Mouse (Mus musculus) gastrocnemius, adult 18-20 months (tissue): Measurements from ENCODE around the gene Ch25h. TPM values are rescaled to one million over a fixed set of nuclear protein-coding genes. Genes with fewer than 3 reads are reported as not detected.

Experiments
- DNase-seq: peaks from one replicate; pipeline ENCODE4 v3.0.0; 2021; ENCODE audit warnings: low spot score
- long read RNA-seq, 2 experiments: library from polyadenylated mRNA; stranded (forward); transcript quantifications; one replicate each; pipeline ENCODE4 v2.0.0; 2021
- total RNA-seq, 2 experiments: library from RNA; stranded (reverse); gene quantifications; 2 replicates each; pipeline ENCODE4 v1.2.3; 2021

Gene Ch25h
- total RNA-seq = not detected
- long read RNA-seq, experiment 1 = 0 reads
- long read RNA-seq, experiment 2 = 0 reads

GRCm38 (mm10) chr19:34474991-34475971, at the start of gene Ch25h:
Gene Ch25h (minus strand): TSS chr19:34475164.
- peak; percentile 23 for DNase-seq

DNA sequence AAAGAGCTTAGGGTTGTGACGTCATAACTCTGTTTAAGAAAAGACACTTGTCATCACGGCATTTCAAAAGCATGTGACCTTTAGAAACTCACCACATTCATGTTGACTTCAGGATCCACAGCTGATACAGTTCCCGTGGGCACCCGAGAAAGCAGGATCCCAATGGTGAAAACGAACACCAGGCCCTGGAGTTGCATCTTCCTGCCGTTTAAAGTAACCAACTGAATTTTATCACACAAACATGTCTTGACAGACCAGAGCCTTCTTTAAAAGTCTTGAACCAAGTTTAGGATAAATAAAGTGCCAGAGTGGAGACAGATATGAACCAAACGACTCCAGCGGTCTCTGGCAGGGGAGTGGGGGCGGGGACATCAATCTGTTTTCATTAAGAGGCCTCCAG, 49.7 kb upstream of the Ch25h start:
- no peak for DNase-seq

GRCm38 (mm10) chr19:34523106-34523725, 48.3 kb upstream of the Ch25h start:
- DNase-seq = no peak

DNA sequence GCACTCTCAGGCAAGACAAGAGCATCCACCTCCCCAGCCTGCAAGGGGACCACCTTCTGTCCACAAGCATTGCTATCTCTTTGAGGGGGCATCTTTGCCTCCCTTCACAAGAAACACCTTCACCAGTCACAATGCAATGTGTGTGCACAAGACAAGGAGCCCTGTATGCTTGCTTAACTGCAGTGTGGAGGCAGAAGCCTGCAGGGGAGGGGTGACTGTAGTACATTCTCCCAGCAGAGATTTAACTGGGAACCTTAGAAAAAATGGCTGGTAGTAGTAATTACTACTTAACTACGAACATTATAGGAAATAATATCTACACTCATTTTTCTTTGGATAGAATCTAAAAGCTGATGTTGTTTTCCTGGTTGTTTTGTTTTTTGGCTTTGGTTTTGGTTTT, 47.0 kb upstream of the Ch25h start:
- DNase-seq = no peak

DNA sequence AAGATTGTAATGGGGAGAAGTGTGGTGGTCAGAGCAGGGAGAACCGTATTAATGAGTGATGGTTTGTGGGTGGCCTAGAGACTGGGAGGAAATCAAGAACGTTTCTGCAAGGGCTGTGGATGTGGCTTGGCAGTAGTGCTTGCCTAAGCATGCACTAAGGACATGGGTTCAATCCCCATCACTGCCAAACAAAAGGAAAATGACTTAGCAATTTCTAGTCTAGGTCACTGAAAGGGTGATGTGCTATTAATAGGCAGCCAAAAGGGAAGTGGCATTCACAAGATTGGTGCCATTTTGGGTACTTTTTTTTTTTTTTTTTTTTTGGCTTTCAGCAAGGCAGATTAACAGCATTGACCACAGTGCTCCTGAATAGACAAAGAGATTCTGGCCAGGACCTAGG, 46.4 kb upstream of the Ch25h start:
- DNase-seq = no peak

GRCm38 (mm10) chr19:34520051-34520450, 45.1 kb upstream of the Ch25h start:
- DNase-seq = no peak

DNA sequence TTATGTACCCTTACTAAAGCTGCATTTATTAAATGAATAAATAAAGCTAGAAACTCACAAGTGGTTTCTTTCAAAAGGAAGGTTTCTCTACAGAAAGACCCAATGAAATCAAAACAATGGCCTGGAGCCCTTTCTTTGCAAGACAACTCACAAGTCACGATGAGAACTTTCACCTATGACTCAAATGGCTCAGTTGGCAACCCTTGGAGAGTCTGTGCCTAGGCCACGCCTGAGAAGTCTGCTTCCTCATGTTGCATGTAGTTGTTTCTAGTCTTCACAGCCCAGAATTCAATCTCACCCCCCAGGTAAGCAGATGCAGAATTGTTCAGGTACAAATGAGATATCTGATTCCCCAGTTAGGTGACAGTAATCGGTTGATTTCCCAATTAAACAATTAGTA, 44.7 kb upstream of the Ch25h start:
- DNase-seq = no peak

DNA sequence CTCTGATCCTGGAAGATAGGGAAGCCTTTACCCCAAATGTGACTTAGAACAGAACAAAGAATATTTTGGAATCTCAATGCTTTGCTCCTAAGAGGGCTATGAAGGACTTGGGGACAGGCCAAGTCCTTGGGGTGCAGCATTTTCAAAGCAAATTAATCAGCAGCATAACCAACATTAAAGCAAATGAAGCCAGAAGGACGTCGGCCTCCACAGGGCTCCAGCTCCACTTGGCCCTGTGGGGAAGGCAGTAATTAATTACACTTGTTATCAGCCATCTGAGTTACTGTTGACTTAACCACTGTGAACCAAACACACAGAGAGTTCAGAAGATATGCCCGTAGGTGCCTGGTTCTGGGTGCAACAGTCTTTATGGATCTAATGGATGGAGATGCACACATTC, 43.8 kb upstream of the Ch25h start:
- DNase-seq = no peak

- no peak for DNase-seq
These were observed 43.0 kb upstream of the Ch25h start for GRCm38 (mm10) chr19:34517812-34518594.

GRCm38 (mm10) chr19:34517197-34517596, 42.2 kb upstream of the Ch25h start:
- no peak for DNase-seq

- no peak for DNase-seq
These were observed 41.4 kb upstream of the Ch25h start for GRCm38 (mm10) chr19:34516346-34516745.

GRCm38 (mm10) chr19:34515681-34516080, 40.7 kb upstream of the Ch25h start:
- DNase-seq = no peak

DNA sequence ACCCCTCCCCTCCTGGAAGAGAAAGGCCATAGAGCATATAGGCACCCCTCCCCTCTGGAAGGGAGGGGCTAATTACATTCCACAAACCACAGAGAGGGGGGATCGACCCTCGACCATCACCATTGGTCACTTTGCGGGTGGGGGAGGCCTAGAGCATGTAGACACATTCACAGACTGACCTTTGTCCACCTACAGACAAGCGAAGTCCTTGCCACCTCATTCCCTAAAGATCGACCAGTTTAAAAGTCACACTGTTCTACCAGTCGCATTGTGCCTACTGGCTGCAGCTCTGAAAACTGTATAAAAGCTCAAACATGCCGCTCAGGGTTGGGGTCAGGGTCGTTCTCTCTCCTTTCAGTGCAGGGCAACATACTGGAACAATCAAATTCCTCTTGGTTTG, 36.6 kb upstream of the Ch25h start:
- DNase-seq = no peak

DNA sequence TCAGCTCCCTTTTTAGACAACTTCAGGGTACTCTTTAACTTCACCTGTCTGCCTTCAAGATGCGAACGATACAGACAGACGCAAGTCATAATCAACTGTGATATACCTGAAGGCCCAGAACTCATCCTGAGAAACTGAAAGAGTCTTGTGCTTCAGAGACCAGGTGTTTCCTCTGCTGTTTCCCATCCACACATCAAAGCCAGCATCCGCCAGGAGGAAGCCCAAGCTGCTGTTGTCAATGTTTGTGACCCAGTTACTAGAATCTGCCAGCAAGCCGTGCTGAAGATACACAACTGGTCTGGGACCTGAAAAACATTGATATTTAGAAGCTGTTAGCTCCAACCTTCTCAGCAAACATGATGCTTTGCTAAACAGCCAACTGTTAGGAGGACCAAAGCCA, 35.8 kb upstream of the Ch25h start:
- no peak for DNase-seq

DNA sequence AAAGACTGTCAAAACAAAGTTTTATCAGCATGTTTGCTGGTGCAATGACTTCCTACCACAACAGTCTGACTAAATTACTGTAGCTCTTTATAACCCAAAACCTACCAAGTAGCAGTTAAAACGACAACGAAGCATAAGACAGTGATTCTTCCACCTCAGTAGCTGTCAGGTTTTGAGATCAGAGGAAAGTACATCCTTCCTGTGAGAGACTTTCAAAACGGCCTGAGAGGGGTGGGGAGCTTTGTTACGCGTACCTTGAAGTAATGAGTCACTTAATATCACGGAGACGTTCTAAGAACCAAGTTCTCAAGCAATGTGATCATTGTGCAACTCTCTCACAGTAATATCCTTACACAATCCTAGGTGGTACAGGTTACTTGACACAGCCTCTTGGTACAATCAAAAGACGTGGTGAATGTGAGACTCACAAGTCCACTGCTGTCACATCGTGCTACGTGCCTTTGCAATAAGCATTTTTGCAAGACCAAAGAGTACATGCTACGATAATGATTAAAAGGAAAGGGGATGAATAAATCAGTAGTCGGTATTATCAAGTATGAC, 30.3 kb upstream of the Ch25h start:
- no peak for DNase-seq

GRCm38 (mm10) chr19:34500763-34501162, 25.8 kb upstream of the Ch25h start:
- DNase-seq = peak; percentile 75

GRCm38 (mm10) chr19:34496353-34496752, 21.4 kb upstream of the Ch25h start:
- no peak for DNase-seq

- no peak for DNase-seq
These were observed 18.9 kb upstream of the Ch25h start for GRCm38 (mm10) chr19:34493859-34494258.

- peak; percentile 59 for DNase-seq
These were observed 8.6 kb upstream of the Ch25h start for GRCm38 (mm10) chr19:34483547-34483946.

- DNase-seq = peak; percentile 2
These were observed 555 bp downstream of the Ch25h start for GRCm38 (mm10) chr19:34474228-34474990.

- DNase-seq = no peak
These were observed 3.3 kb downstream of the Ch25h start for GRCm38 (mm10) chr19:34471703-34472102.
